Mouse (Mus musculus) liver, embryonic 14.5 days (tissue): ENCODE data around the gene Art2b.

Experiments used
- CTCF ChIP-seq: IDR thresholded peaks from 2 replicates; pipeline ENCODE4 v1.5.1; 2016; ENCODE audit warnings: antibody characterized with exemption, low read depth, control low read depth
- EP300 ChIP-seq: IDR thresholded peaks from 2 replicates; pipeline ENCODE4 v1.6.1; 2016; ENCODE audit warnings: antibody characterized with exemption, low read depth

DNA sequence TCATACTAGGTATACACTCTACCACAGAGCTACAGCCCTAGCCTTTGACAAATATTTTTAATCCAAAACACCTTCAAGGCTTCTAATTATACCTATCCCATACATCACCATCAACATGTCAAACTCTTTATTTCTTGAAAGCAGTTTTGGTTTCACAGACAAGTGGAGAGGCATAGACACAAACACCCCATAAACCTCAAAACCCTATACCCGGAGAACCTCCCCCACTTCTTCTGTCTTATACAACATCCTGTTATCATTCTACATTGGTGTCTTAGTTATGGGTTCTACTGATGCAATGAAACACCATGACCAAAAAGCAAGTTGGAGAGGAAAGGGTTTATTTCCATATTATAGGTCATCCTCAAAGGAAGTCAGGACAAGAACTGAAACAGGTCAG, 15.0 kb upstream of the Art2b start:
- TF ChIP-seq CTCF (no peak), EP300 (no peak)
